Mouse (Mus musculus) liver, embryonic 14.5 days (tissue): ENCODE measurements around the gene Cd151. TPM values are rescaled to one million over a fixed set of nuclear protein-coding genes. Genes with fewer than 3 reads are reported as not detected.
A peak's percentile ranks its signal among the peaks of the same experiment; 100 is the strongest.

Source experiments
- ATAC-seq: fragments of 200-750 bp; cut with Nextera tagmentation; 2 replicates; pipeline ENCODE4 v1.8.0; 2017; ENCODE audit warnings: moderate number of reproducible peaks, mild to moderate bottlenecking, moderate library complexity; ENCODE audit not compliant: insufficient read depth
- DNase-seq, 3 experiments: peaks; one replicate each; pipeline ENCODE4 v3.0.0-alpha.2; 2012 to 2013; ENCODE audit warnings: low read depth in 3 of 3, low spot score in 3 of 3
- H3K27ac ChIP-seq: fragments of 300-500 bp; sonication (generic); 2 replicates; pipeline ENCODE4 v1.5.1; 2014; ENCODE audit warnings: moderate library complexity, mild to moderate bottlenecking, control low read depth, inconsistent platforms
- H3K27me3 ChIP-seq: fragments of 300-500 bp; sonication (generic); 2 replicates; pipeline ENCODE4 v1.6.1; 2014; ENCODE audit warnings: mild to moderate bottlenecking, low read length, moderate library complexity; ENCODE audit not compliant: control insufficient read depth, insufficient read depth
- H3K36me3 ChIP-seq: fragments of 300-500 bp; sonication (generic); replicated peaks from 2 replicates; pipeline ENCODE4 v1.6.1; 2014; ENCODE audit warnings: low read depth; ENCODE audit not compliant: control insufficient read depth, insufficient read depth
- H3K4me1 ChIP-seq, 2 experiments: fragments of 200-500 bp in 1 of 2; fragments of 300-500 bp in 1 of 2; sonication (generic) in 1 of 2; replicated peaks; 2 replicates each; pipeline ENCODE4 v1.6.1; 2012 to 2014; ENCODE audit warnings: antibody characterized with exemption in 1 of 2, inconsistent platforms in 1 of 2, low read length in 1 of 2; ENCODE audit not compliant: control insufficient read depth in 2 of 2, insufficient read depth in 2 of 2
- H3K4me2 ChIP-seq: fragments of 300-500 bp; sonication (generic); 2 replicates; pipeline ENCODE4 v1.6.1; 2014; ENCODE audit warnings: low read depth, mild to moderate bottlenecking, control low read depth, moderate library complexity
- H3K4me3 ChIP-seq, 2 experiments: fragments of 200-500 bp in 1 of 2; fragments of 300-500 bp in 1 of 2; sonication (generic) in 1 of 2; 2 replicates each; pipeline ENCODE4 v1.5.1; 2012 to 2014; ENCODE audit warnings: low read depth in 2 of 2, low read length in 2 of 2, mild to moderate bottlenecking in 2 of 2, control low read depth in 1 of 2, inconsistent platforms in 1 of 2, moderate library complexity in 1 of 2; ENCODE audit not compliant: insufficient read depth in 1 of 2
- H3K9ac ChIP-seq: fragments of 300-500 bp; sonication (generic); replicated peaks from 2 replicates; pipeline ENCODE4 v1.6.1; 2014; ENCODE audit warnings: mild to moderate bottlenecking, control low read depth, moderate library complexity
- H3K9me3 ChIP-seq: fragments of 300-500 bp; sonication (generic); 2 replicates; pipeline ENCODE4 v1.6.1; 2016; ENCODE audit warnings: low read length, mixed read lengths; ENCODE audit not compliant: control insufficient read depth
- CTCF ChIP-seq: IDR thresholded peaks from 2 replicates; pipeline ENCODE4 v1.5.1; 2016; ENCODE audit warnings: antibody characterized with exemption, low read depth, control low read depth
- EP300 ChIP-seq: IDR thresholded peaks from 2 replicates; pipeline ENCODE4 v1.6.1; 2016; ENCODE audit warnings: antibody characterized with exemption, low read depth
- WGBS: fragments of 180-500 bp; shearing (Covaris S2); extraction: QIAGEN DNeasy Blood & Tissue Kit; methylation state at CpG from one replicate; pipeline ENCODE4 v1.1.7; 2014; ENCODE audit not compliant: insufficient replicate concordance; 5-methylcytosine and 5-hydroxymethylcytosine counted together
- polyA plus RNA-seq, 2 experiments: library from polyadenylated mRNA; depleted of rRNA in 1 of 2; stranded (reverse) in 1 of 2; unstranded in 1 of 2; fragments of >200 nt; fragmentation: Nextera tagmentation in 1 of 2; extraction: Ambion mirVana in 1 of 2; gene quantifications; 2 replicates each; pipeline versions ENCODE4 v1.2.1 to v1.2.3; 2012 to 2014

Cd151 gene
- polyA plus RNA-seq, 2 experiments: 13.8 to 20.0 TPM

GRCm38 (mm10) chr7:141423811-141424210 lies 43.4 kb upstream of the Cd151 start:
- ATAC-seq: no peak
- Histone ChIP-seq H3K27ac (no peak overlapping the region), H3K4me2 (no peak overlapping the region), H3K9me3 (no peaks in the 10 kb centered on the region), H3K9ac (no peak overlapping the region), H3K36me3 (no peaks in the 10 kb centered on the region), H3K4me1 (peaks cover 0 to 5% of the 10 kb centered on the region in 2 experiments; a peak in 2 of 4 replicates), H3K27me3 (no peaks in the 10 kb centered on the region), H3K4me3 (no peak overlapping the region)
- TF ChIP-seq CTCF: no peak
- no peak for TF ChIP-seq EP300
- 47% methylated on average over 4 of the region's 4 CpGs for WGBS
- DNase-seq: no peak

GRCm38 (mm10) chr7:141426948-141427730 lies 40.1 kb upstream of the Cd151 start:
- no peak overlapping the region for H3K9ac ChIP-seq
- no peak overlapping the region for H3K27ac ChIP-seq
- peaks cover 0 to 5% of the 10 kb centered on the region in 2 experiments; a peak in 2 of 4 replicates for H3K4me1 ChIP-seq
- WGBS: 56% methylated on average over 12 of the region's 12 CpGs
- DNase-seq: no peak
- no peaks in the 10 kb centered on the region for H3K27me3 ChIP-seq
- H3K36me3 ChIP-seq: no peaks in the 10 kb centered on the region
- TF ChIP-seq CTCF: no peak
- TF ChIP-seq EP300: no peak
- no peak overlapping the region for H3K4me3 ChIP-seq
- no peaks in the 10 kb centered on the region for H3K9me3 ChIP-seq
- 0 out of 2 replicates have a peak, but pooled peaks have one; percentile 22 for ATAC-seq
- no peak overlapping the region for H3K4me2 ChIP-seq

GRCm38 (mm10) chr7:141428701-141429100 lies 38.5 kb upstream of the Cd151 start:
- H3K27ac ChIP-seq: no peak overlapping the region
- ATAC-seq (no peak), DNase-seq (no peak)
- no peak overlapping the region for H3K4me2 ChIP-seq
- 63% methylated on average over 5 of the region's 5 CpGs for WGBS
- H3K36me3 ChIP-seq: no peaks in the 10 kb centered on the region
- no peak overlapping the region for H3K9ac ChIP-seq
- no peaks in the 10 kb centered on the region for H3K27me3 ChIP-seq
- no peaks in the 10 kb centered on the region for H3K9me3 ChIP-seq
- peaks cover 0 to 5% of the 10 kb centered on the region in 2 experiments; a peak in 2 of 4 replicates for H3K4me1 ChIP-seq
- no peak for TF ChIP-seq EP300
- no peak for TF ChIP-seq CTCF
- H3K4me3 ChIP-seq: no peak overlapping the region

- no peak for TF ChIP-seq EP300
- no peak for TF ChIP-seq CTCF
- WGBS: 14% methylated on average over 19 of the region's 19 CpGs
- H3K9me3 ChIP-seq: no peaks in the 10 kb centered on the region
- H3K4me2 ChIP-seq: no peak within 1 kb of the TSS
- H3K27me3 ChIP-seq: no peaks in the 10 kb centered on the region
- H3K27ac ChIP-seq: no peak within 1 kb of the TSS
- H3K4me1 ChIP-seq: peaks cover 0 to 6% of the 10 kb centered on the region in 2 experiments; a peak in 3 of 4 replicates
- no peak within 1 kb of the TSS for H3K4me3 ChIP-seq
- ATAC-seq: peak; percentile 27; the same call in 1 of the 2 replicates
- no peak for DNase-seq
- no peaks in the 10 kb centered on the region for H3K36me3 ChIP-seq
- H3K9ac ChIP-seq: no peak within 1 kb of the TSS
These were observed 37.9 kb upstream of the Cd151 start, which contains the start of gene Cend1 for GRCm38 (mm10) chr7:141429310-141429709. TSS of gene Cend1 (minus strand) at chr7:141429491.

GRCm38 (mm10) chr7:141429840-141430584 lies 37.2 kb upstream of the Cd151 start:
- Histone ChIP-seq H3K4me1 (peaks cover 5 to 13% of the 10 kb centered on the region in 2 experiments), H3K9ac (no peak overlapping the region)
- WGBS: 60% methylated on average over 9 of the region's 9 CpGs

More at GRCm38 (mm10) chr7:141429840-141430584, 37.2 kb upstream of the Cd151 start:
- Histone ChIP-seq H3K9me3 (no peaks in the 10 kb centered on the region), H3K27ac (no peak overlapping the region), H3K27me3 (no peaks in the 10 kb centered on the region), H3K4me3 (no peak overlapping the region), H3K36me3 (no peaks in the 10 kb centered on the region), H3K4me2 (no peak overlapping the region)
- no peak for TF ChIP-seq CTCF
- TF ChIP-seq EP300: no peak
- DNase-seq (no peak), ATAC-seq (no peak)
